Mouse (Mus musculus) CH12.LX (cell line): ENCODE measurements around the gene Cyp2d22. TPM values are rescaled to one million over a fixed set of nuclear protein-coding genes. Genes with fewer than 3 reads are reported as not detected.
A peak's percentile ranks its signal among the peaks of the same experiment; 100 is the strongest.

Experiments
- DNase-seq: peaks from one replicate; pipeline ENCODE4 v3.0.0-alpha.2; 2013; ENCODE audit errors: extremely low read depth
- H3K27ac ChIP-seq: 2 replicates; pipeline ENCODE4 v1.5.1; 2012; ENCODE audit warnings: low read depth, mild to moderate bottlenecking, control low read depth, moderate library complexity; ENCODE audit not compliant: insufficient read depth
- H3K27me3 ChIP-seq: replicated peaks from 2 replicates; pipeline ENCODE3; 2012; ENCODE audit warnings: inconsistent platforms
- H3K36me3 ChIP-seq, 2 experiments: replicated peaks in 1 of 2; 2 replicates each; pipeline versions ENCODE3 to v1.6.1; 2012; ENCODE audit warnings: inconsistent platforms in 1 of 2, low read length in 1 of 2, mild to moderate bottlenecking in 1 of 2, mixed read lengths in 1 of 2, moderate library complexity in 1 of 2; ENCODE audit not compliant: control insufficient read depth in 1 of 2, insufficient read depth in 1 of 2
- H3K4me1 ChIP-seq, 2 experiments: 2 replicates each; pipeline ENCODE4 v1.6.1; 2012; ENCODE audit warnings: inconsistent platforms in 1 of 2, moderate library complexity in 1 of 2; ENCODE audit not compliant: insufficient read depth in 2 of 2, control insufficient read depth in 1 of 2
- H3K4me2 ChIP-seq: 2 replicates; pipeline ENCODE4 v1.6.1; 2012; ENCODE audit warnings: low read depth, mild to moderate bottlenecking, control low read depth; ENCODE audit not compliant: poor library complexity, insufficient read depth, severe bottlenecking
- H3K4me3 ChIP-seq, 3 experiments: fragments of 150-350 bp in 1 of 3; sonication (generic) in 1 of 3; replicated peaks in 1 of 3; 2 replicates each; pipeline versions ENCODE3 to v1.5.1; 2011 to 2012; ENCODE audit warnings: low read depth in 2 of 3, low read length in 2 of 3, mild to moderate bottlenecking in 2 of 3, moderate library complexity in 2 of 3, control low read depth in 1 of 3, improper control_type of control experiment in 1 of 3, inconsistent platforms in 1 of 3, mixed read lengths in 1 of 3; ENCODE audit not compliant: poor library complexity in 1 of 3
- H3K79me2 ChIP-seq: replicated peaks from 2 replicates; pipeline ENCODE4 v1.6.1; 2012; ENCODE audit warnings: mild to moderate bottlenecking, moderate library complexity; ENCODE audit not compliant: control insufficient read depth, poor library complexity, insufficient read depth, severe bottlenecking; ENCODE audit errors: extremely low read depth
- H3K9ac ChIP-seq: 2 replicates; pipeline ENCODE4 v1.6.1; 2012; ENCODE audit warnings: low read depth, mild to moderate bottlenecking, control low read depth, moderate library complexity; ENCODE audit not compliant: insufficient read depth
- H3K9me3 ChIP-seq: replicated peaks from 2 replicates; pipeline ENCODE3; 2012; ENCODE audit warnings: low read length, inconsistent platforms, mixed read lengths
- BHLHE40 ChIP-seq: IDR thresholded peaks from 2 replicates; pipeline ENCODE4 v1.6.1; 2011; ENCODE audit warnings: mild to moderate bottlenecking, low read depth, low read length, improper control_type of control experiment
- CHD1 ChIP-seq: IDR thresholded peaks from 2 replicates; pipeline ENCODE4 v1.6.1; 2012; ENCODE audit warnings: low read depth, low read length, improper control_type of control experiment, inconsistent platforms
- CHD2 ChIP-seq: IDR thresholded peaks from 2 replicates; pipeline ENCODE4 v1.6.1; 2011; ENCODE audit warnings: low read length, improper control_type of control experiment
- E2F4 ChIP-seq: IDR thresholded peaks from 2 replicates; pipeline ENCODE4 v1.6.1; 2011; ENCODE audit warnings: low read depth, low read length, improper control_type of control experiment; ENCODE audit not compliant: insufficient replicate concordance
- ELF1 ChIP-seq: IDR thresholded peaks from 2 replicates; pipeline ENCODE4 v1.6.1; 2014; ENCODE audit warnings: low read depth, mild to moderate bottlenecking, inconsistent platforms, low read length, improper control_type of control experiment
- EP300 ChIP-seq: IDR thresholded peaks from 2 replicates; pipeline ENCODE4 v1.6.1; 2011; ENCODE audit warnings: low read length, improper control_type of control experiment
- ETS1 ChIP-seq: conservative IDR thresholded peaks from 2 replicates; pipeline ENCODE4 v1.6.1; 2012; ENCODE audit warnings: low read depth, mild to moderate bottlenecking, inconsistent platforms, low read length, improper control_type of control experiment, moderate library complexity
- HCFC1 ChIP-seq: IDR thresholded peaks from 2 replicates; pipeline ENCODE4 v1.6.1; 2012; ENCODE audit warnings: low read depth, mild to moderate bottlenecking, inconsistent platforms, low read length, improper control_type of control experiment
- IRF4 ChIP-seq: IDR thresholded peaks from 2 replicates; pipeline ENCODE4 v1.6.1; 2014; ENCODE audit warnings: low read depth, mild to moderate bottlenecking, inconsistent platforms, low read length, improper control_type of control experiment
- JUND ChIP-seq: conservative IDR thresholded peaks from 2 replicates; pipeline ENCODE4 v1.6.1; 2011; ENCODE audit warnings: low read depth, low read length, improper control_type of control experiment
- MEF2A ChIP-seq: IDR thresholded peaks from 2 replicates; pipeline ENCODE4 v1.6.1; 2014; ENCODE audit warnings: low read depth, mild to moderate bottlenecking, inconsistent platforms, low read length, improper control_type of control experiment, borderline replicate concordance
- MYC ChIP-seq: IDR thresholded peaks from 2 replicates; pipeline ENCODE4 v1.6.1; 2011; ENCODE audit warnings: low read depth, mild to moderate bottlenecking, improper control_type of control experiment, low read length
- NELFE ChIP-seq: IDR thresholded peaks from 2 replicates; pipeline ENCODE4 v1.6.1; 2011; ENCODE audit warnings: low read depth, low read length, improper control_type of control experiment
- POLR2A ChIP-seq: IDR thresholded peaks from 2 replicates; pipeline ENCODE4 v1.6.1; 2011; ENCODE audit warnings: low read depth, mild to moderate bottlenecking, improper control_type of control experiment, low read length
- RAD21 ChIP-seq: IDR thresholded peaks from 2 replicates; pipeline ENCODE4 v1.6.1; 2011; ENCODE audit warnings: low read depth, mild to moderate bottlenecking, low read length, improper control_type of control experiment, moderate library complexity
- RCOR1 ChIP-seq: conservative IDR thresholded peaks from 2 replicates; pipeline ENCODE4 v1.6.1; 2012; ENCODE audit warnings: low read depth, mild to moderate bottlenecking, inconsistent platforms, low read length, improper control_type of control experiment
- SIN3A ChIP-seq: IDR thresholded peaks from 2 replicates; pipeline ENCODE4 v1.6.1; 2012; ENCODE audit warnings: low read length, improper control_type of control experiment, inconsistent platforms
- SMC3 ChIP-seq: IDR thresholded peaks from 2 replicates; pipeline ENCODE4 v1.6.1; 2011; ENCODE audit warnings: low read depth, low read length, improper control_type of control experiment
- USF2 ChIP-seq: conservative IDR thresholded peaks from 2 replicates; pipeline ENCODE4 v1.6.1; 2011; ENCODE audit warnings: low read depth, low read length, improper control_type of control experiment
- ZMIZ1 ChIP-seq: IDR thresholded peaks from 2 replicates; pipeline ENCODE4 v1.6.1; 2012; ENCODE audit warnings: low read depth, mild to moderate bottlenecking, inconsistent platforms, low read length, improper control_type of control experiment
- ZNF384 ChIP-seq: IDR thresholded peaks from 2 replicates; pipeline ENCODE4 v1.6.1; 2012; ENCODE audit warnings: low read depth, low read length, improper control_type of control experiment, inconsistent platforms
- dilution Hi-C: fragments of 300-500 bp; cut with MboI; formaldehyde crosslinking; loops from 2 replicates; pipeline ENCODE4 v1.14.3; 2020; ENCODE audit warnings: low sequenced_read_pairs; ENCODE audit not compliant: extremely low pct_unique_long_range_greater_than_20kb, extremely low pct_ligation_motif_present
- in situ Hi-C: fragments of 300-500 bp; cut with MboI; formaldehyde crosslinking; loops from 3 replicates; pipeline ENCODE4 v1.14.3; 2019; ENCODE audit warnings: low sequenced_read_pairs, low pct_ligation_motif_present, low pct_unique_long_range_greater_than_20kb, mixed read lengths
- polyA plus RNA-seq: library from polyadenylated mRNA; unstranded; fragments of >175 nt; gene quantifications from 2 replicates; pipeline ENCODE4 v1.2.1, GENCODE M21; 2012; ENCODE audit warnings: low read depth; ENCODE audit not compliant: insufficient read length
- total RNA-seq, 2 experiments: library from RNA; depleted of rRNA; stranded (reverse); fragments of 300-350 nt in 1 of 2; fragments of >200 nt in 1 of 2; gene quantifications; 2 replicates each; pipeline ENCODE4 v1.2.3; 2012 to 2014

Gene Cyp2d22
- total and polyA plus RNA-seq, 3 experiments, result 0.21 to 0.24 TPM; not detected in 1

DNA sequence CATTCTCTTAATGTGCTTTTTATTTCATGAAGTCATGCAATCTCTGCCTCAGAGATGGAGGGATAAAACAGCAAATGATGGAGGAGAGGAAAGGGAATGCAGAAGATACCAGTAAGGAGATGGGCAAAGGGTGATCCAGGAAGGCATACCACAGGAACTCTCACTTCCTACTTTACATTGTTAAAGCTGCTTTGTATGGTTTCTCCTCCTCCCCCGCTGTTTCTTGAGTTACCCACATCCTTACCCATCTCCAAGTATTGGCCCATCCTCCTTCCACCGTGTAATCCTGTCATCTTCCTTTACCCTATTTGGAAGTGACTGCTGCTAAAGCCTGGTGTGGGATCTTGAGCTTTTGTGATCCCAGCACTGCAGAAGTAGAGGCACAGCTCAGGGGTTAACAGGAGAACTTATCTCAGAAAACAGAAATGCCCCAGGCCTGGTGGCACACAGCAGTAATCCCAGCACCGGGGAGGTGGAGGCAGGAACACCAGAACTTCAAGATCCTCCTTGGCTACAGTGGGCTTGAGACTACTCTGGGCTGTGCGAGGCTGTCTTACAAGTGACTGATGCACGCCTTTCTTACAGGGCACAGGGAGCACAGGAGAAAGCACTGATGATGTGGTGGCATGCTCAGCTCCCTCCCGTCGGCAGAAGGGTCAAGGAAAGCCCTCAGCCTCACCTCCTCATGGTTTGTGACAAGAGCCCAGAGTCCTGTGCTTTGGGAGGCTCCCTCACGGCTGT, 31.6 kb downstream of the Cyp2d22 start:
- Histone ChIP-seq H3K4me3 (no peak overlapping the region), H3K27me3 (peaks cover 4% of the 10 kb centered on the region), H3K9me3 (no peaks in the 10 kb centered on the region), H3K79me2 (peaks cover 29% of the 10 kb centered on the region), H3K4me2 (no peak overlapping the region), H3K36me3 (peaks cover 29 to 42% of the 10 kb centered on the region in 2 experiments), H3K9ac (no peak overlapping the region; the same call in 1 of the 2 replicates), H3K4me1 (peaks cover 14 to 44% of the 10 kb centered on the region in 2 experiments), H3K27ac (no peak overlapping the region)
- TF ChIP-seq MYC (no peak), ETS1 (no peak), EP300 (peak; percentile 67), USF2 (no peak), SIN3A (no peak), IRF4 (peak; percentile 53)
- DNase-seq, result no peak
- in situ Hi-C loops, result no loop called here
- dilution Hi-C loops, result no loop called here

DNA sequence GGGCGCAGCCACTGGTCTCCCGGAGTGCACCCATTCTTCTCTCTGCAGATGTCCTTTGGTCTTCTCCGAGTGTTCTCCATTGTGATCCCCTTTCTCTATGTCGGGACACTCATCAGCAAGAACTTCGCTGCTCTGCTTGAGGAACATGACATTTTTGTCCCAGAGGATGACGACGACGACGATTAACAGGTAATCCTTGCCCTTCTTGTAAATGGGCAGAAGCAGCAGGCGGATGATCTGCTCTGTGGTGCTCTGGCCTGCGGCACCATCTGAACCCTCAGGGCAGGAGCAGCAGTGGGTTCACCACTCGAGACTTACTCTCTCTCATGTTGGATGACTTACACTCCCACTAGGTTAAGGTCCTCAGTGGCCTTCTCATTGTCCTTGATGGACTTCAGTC, 32.2 kb downstream of the Cyp2d22 start:
- H3K4me3 ChIP-seq, result no peak overlapping the region
- H3K27ac ChIP-seq, result no peak overlapping the region
- H3K79me2 ChIP-seq, result peaks cover 23% of the 10 kb centered on the region
- no peak for DNase-seq
- no peaks in the 10 kb centered on the region for H3K9me3 ChIP-seq
- dilution Hi-C loops (no loop called here), in situ Hi-C loops (no loop called here)
- no peak for TF ChIP-seq NELFE
- no peak for TF ChIP-seq ZMIZ1
- TF ChIP-seq E2F4, result no peak
- TF ChIP-seq SIN3A, result no peak
- no peak for TF ChIP-seq CHD2
- TF ChIP-seq POLR2A, result no peak
- TF ChIP-seq USF2, result no peak
- TF ChIP-seq IRF4, result no peak
- no peak for TF ChIP-seq ETS1
- no peak for TF ChIP-seq ELF1
- no peak for TF ChIP-seq ZNF384
- no peak for TF ChIP-seq MEF2A
- no peak for TF ChIP-seq SMC3
- TF ChIP-seq BHLHE40, result no peak
- TF ChIP-seq JUND, result no peak
- no peak for TF ChIP-seq RAD21
- TF ChIP-seq RCOR1, result no peak
- no peak for TF ChIP-seq CHD1
- no peak for TF ChIP-seq HCFC1
- peaks cover 14 to 40% of the 10 kb centered on the region in 2 experiments for H3K4me1 ChIP-seq
- H3K9ac ChIP-seq, result 0 out of 2 replicates have a peak overlapping the region, but pooled peaks have one; percentile 85
- peaks cover 29 to 42% of the 10 kb centered on the region in 2 experiments for H3K36me3 ChIP-seq
- H3K4me2 ChIP-seq, result 0 out of 2 replicates have a peak overlapping the region, but pooled peaks have one; percentile 96
- peaks cover 8% of the 10 kb centered on the region for H3K27me3 ChIP-seq
